Mouse (Mus musculus) cortical plate, adult 2 months (tissue): ENCODE data around the gene Pinlyp.

Source experiments
- CTCF ChIP-seq: fragments of 200-500 bp; IDR thresholded peaks from 2 replicates; pipeline ENCODE4 v1.5.1; 2011; ENCODE audit warnings: mild to moderate bottlenecking, control low read depth, low read length; ENCODE audit not compliant: insufficient read depth; ENCODE audit errors: extremely low read depth
- POLR2A ChIP-seq: fragments of 200-500 bp; IDR thresholded peaks from 2 replicates; pipeline ENCODE4 v1.6.1; 2011; ENCODE audit warnings: mild to moderate bottlenecking, low read length, control low read depth; ENCODE audit not compliant: insufficient read depth; ENCODE audit errors: extremely low read depth

- TF ChIP-seq CTCF (no peak), POLR2A (no peak)
Observed at GRCm38 (mm10) chr7:24499856-24500577, 45.9 kb downstream of the Pinlyp start.
